Mouse (Mus musculus): Measurements from ENCODE around the gene Amer3. TPM values are rescaled to one million over a fixed set of nuclear protein-coding genes. Genes with fewer than 3 reads are reported as not detected.

Amer3 gene
- polyA plus RNA-seq, 1 experiment from 2014 or later, result 4.8 TPM

DNA sequence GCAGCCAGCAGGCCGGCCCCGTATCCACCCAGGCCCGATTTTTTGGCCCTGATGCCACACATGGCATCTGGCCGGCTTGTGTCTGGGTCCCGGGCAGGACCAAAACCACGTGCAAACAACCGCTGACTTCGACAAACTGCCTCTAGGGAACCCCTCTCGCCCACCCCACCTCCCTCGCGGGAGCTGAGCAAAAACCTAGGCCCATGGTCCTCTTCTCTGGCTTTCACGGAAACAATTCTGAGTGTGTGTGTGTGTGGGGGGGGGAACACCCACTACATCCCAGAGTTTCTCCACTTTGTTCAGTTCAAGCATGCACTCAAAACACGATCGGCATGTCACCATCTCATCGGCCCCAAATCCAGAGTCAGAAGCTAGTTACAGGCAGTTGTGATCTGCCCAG lies 18.6 kb upstream of the Amer3 start, which contains the start of gene Prss40:
Prss40 (minus strand) TSS at position 101 of the 400 bp plus-strand sequence.
- H3K4me3 ChIP-seq (ENCODE audit: low read depth, low read length), result no peak within 1 kb of the TSS
- H3K9ac ChIP-seq (ENCODE audit: low read length), result no peak within 1 kb of the TSS
- no peak within 1 kb of the TSS for H3K4me2 ChIP-seq
- no peaks in the 10 kb centered on the region for H3K36me3 ChIP-seq (ENCODE audit: control insufficient read depth, insufficient read depth, low read length)
- H3K27ac ChIP-seq (ENCODE audit: low read depth, low read length), result no peak within 1 kb of the TSS
- H3K27me3 ChIP-seq (ENCODE audit: control insufficient read depth, insufficient read depth, low read length), result no peaks in the 10 kb centered on the region
- WGBS, result 89% methylated on average over 15 of the region's 15 CpGs
- DNase-seq (ENCODE audit: low spot score, missing footprints) (no peak), ATAC-seq (ENCODE audit: low FRiP score) (no peak)
- no peaks in the 10 kb centered on the region for H3K4me1 ChIP-seq (ENCODE audit: control insufficient read depth, insufficient read depth, low read length)
- no peaks in the 10 kb centered on the region for H3K9me3 ChIP-seq (ENCODE audit: control insufficient read depth, low read length)

DNA sequence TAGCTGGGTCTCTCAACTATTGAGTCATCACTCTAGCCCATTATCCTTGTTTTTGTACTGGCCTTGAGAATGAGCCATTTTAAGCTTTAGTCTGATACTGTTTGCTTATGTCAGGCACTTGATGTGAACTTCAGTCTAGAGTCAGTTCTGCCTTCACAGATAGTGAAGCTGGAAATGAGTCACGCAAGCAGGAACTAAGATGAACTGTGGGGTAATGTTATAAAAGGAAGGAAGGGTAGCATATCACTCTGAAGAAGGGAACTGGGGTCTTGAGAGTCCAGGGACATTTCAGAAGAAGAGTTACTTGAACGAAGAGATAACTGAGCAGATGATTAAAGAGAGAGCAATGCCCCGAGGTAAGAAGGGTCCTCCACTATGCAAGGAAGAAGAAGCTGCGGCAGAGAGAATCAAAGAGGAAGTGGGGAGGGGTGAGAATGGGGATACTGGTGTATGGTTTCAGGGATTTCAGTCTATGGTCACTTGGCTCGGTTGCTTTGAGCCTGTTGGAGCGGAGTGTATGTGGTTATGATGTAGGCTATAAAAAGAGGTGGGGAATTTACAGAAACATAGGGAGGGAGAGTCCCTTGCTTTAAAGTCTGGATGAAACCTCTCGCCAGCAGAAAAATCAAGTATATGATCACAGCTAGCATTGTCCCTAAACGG lies 14.9 kb upstream of the Amer3 start:
- Histone ChIP-seq H3K4me3 (ENCODE audit: low read depth, low read length) (no peak overlapping the region), H3K9me3 (ENCODE audit: control insufficient read depth, low read length) (no peaks in the 10 kb centered on the region), H3K27me3 (ENCODE audit: control insufficient read depth, insufficient read depth, low read length) (no peaks in the 10 kb centered on the region), H3K9ac (ENCODE audit: low read length) (no peak overlapping the region), H3K4me2 (no peak overlapping the region), H3K36me3 (ENCODE audit: control insufficient read depth, insufficient read depth, low read length) (no peaks in the 10 kb centered on the region), H3K27ac (ENCODE audit: low read depth, low read length) (no peak overlapping the region), H3K4me1 (ENCODE audit: control insufficient read depth, insufficient read depth, low read length) (no peaks in the 10 kb centered on the region)
- WGBS, result 83% methylated on average over 8 of the region's 8 CpGs
- no peak for ATAC-seq (ENCODE audit: low FRiP score)
- no peak for DNase-seq (ENCODE audit: low spot score, missing footprints)

GRCm38 (mm10) chr1:34568120-34568519 lies 11.3 kb upstream of the Amer3 start:
- ATAC-seq (ENCODE audit: low FRiP score), result no peak

DNA sequence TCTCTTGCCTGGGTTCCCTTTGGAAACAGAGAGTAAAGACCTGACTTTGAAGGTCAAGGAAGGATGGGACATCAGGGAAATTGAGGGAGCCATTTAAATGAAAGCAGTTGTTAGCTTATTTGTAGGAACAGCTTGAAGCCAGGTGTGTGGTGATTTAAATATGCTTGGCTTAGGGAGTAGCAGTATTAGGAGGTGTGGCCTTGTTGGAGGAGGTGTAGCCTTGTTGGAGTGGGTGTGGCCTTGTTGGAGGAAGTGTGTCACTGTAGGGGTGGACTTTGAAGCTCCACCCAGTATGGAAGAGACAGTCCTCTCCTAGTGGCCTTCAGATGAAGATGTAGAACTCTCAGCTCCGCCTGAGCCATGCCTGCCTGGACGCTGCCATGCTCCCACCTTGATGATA lies 9.6 kb upstream of the Amer3 start:
- Histone ChIP-seq H3K4me2 (no peak overlapping the region), H3K27ac (ENCODE audit: low read depth, low read length) (no peak overlapping the region), H3K4me3 (ENCODE audit: low read depth, low read length) (no peak overlapping the region), H3K4me1 (ENCODE audit: control insufficient read depth, insufficient read depth, low read length) (no peaks in the 10 kb centered on the region), H3K27me3 (ENCODE audit: control insufficient read depth, insufficient read depth, low read length) (no peaks in the 10 kb centered on the region), H3K36me3 (ENCODE audit: control insufficient read depth, insufficient read depth, low read length) (no peaks in the 10 kb centered on the region), H3K9ac (ENCODE audit: low read length) (no peak overlapping the region), H3K9me3 (ENCODE audit: control insufficient read depth, low read length) (no peaks in the 10 kb centered on the region)
- no peak for DNase-seq (ENCODE audit: low spot score, missing footprints)
- no peak for ATAC-seq (ENCODE audit: low FRiP score)
- 83% methylated on average over 2 of the region's 2 CpGs for WGBS

More at GRCm38 (mm10) chr1:34568120-34568519, 11.3 kb upstream of the Amer3 start:
- no peaks in the 10 kb centered on the region for H3K4me1 ChIP-seq (ENCODE audit: control insufficient read depth, insufficient read depth, low read length)
- 98% methylated on average over 2 of the region's 2 CpGs for WGBS
- no peaks in the 10 kb centered on the region for H3K27me3 ChIP-seq (ENCODE audit: control insufficient read depth, insufficient read depth, low read length)
- no peak overlapping the region for H3K9ac ChIP-seq (ENCODE audit: low read length)
- no peak for DNase-seq (ENCODE audit: low spot score, missing footprints)
- no peaks in the 10 kb centered on the region for H3K9me3 ChIP-seq (ENCODE audit: control insufficient read depth, low read length)
- no peak overlapping the region for H3K4me3 ChIP-seq (ENCODE audit: low read depth, low read length)
- no peak overlapping the region for H3K27ac ChIP-seq (ENCODE audit: low read depth, low read length)
- H3K36me3 ChIP-seq (ENCODE audit: control insufficient read depth, insufficient read depth, low read length), result no peaks in the 10 kb centered on the region
- no peak overlapping the region for H3K4me2 ChIP-seq

DNA sequence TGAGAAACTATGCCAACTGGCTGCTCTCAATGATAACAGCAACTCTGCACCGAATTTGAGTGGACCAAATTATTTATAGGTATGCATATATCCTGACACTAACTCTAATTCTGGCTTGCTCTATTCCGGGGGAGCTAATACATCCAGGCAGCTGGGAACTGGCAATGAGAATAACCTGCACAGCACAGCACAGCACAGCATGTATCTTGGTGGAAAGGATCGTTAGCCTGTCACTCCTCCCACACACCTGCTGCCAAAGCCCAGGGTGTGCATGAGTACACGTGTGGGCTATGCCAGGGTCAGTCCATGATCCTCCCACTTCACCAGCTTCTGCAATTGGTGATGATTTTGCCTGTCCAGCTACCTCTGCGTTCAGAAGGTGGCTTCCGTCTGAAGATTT lies 8.0 kb upstream of the Amer3 start:
- Histone ChIP-seq H3K4me1 (ENCODE audit: control insufficient read depth, insufficient read depth, low read length) (no peaks in the 10 kb centered on the region), H3K9ac (ENCODE audit: low read length) (no peak overlapping the region), H3K4me3 (ENCODE audit: low read depth, low read length) (no peak overlapping the region), H3K27ac (ENCODE audit: low read depth, low read length) (no peak overlapping the region), H3K27me3 (ENCODE audit: control insufficient read depth, insufficient read depth, low read length) (no peaks in the 10 kb centered on the region), H3K4me2 (no peak overlapping the region), H3K36me3 (ENCODE audit: control insufficient read depth, insufficient read depth, low read length) (no peaks in the 10 kb centered on the region), H3K9me3 (ENCODE audit: control insufficient read depth, low read length) (no peaks in the 10 kb centered on the region)
- 77% methylated on average over 6 of the region's 6 CpGs for WGBS
- no peak for DNase-seq (ENCODE audit: low spot score, missing footprints)
- no peak for ATAC-seq (ENCODE audit: low FRiP score)

DNA sequence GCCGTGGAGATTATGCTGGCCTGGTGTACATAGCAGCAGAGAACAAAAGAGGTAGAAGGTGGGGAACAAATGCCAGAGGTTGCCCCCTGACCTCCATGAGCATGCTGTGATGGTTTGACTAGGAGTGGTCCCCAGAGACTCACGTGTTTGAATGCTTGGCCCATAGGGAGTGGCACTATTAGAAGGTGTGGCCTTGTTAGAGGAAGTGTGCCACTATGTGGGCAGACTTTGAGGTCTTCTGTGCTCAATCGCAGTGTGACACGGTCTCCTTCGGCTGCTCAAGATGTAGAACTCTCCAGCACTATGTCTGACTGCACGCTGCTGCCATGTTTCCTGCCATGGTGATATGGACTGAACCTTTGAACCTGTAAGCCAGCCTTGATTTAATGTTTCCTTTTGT lies 6.2 kb upstream of the Amer3 start:
- no peaks in the 10 kb centered on the region for H3K9me3 ChIP-seq (ENCODE audit: control insufficient read depth, low read length)
- H3K4me1 ChIP-seq (ENCODE audit: control insufficient read depth, insufficient read depth, low read length), result no peaks in the 10 kb centered on the region
- no peaks in the 10 kb centered on the region for H3K27me3 ChIP-seq (ENCODE audit: control insufficient read depth, insufficient read depth, low read length)
- ATAC-seq (ENCODE audit: low FRiP score) (no peak), DNase-seq (ENCODE audit: low spot score, missing footprints) (no peak)
- H3K36me3 ChIP-seq (ENCODE audit: control insufficient read depth, insufficient read depth, low read length), result no peaks in the 10 kb centered on the region
- no peak overlapping the region for H3K27ac ChIP-seq (ENCODE audit: low read depth, low read length)
- no peak overlapping the region for H3K9ac ChIP-seq (ENCODE audit: low read length)
- H3K4me2 ChIP-seq, result no peak overlapping the region
- H3K4me3 ChIP-seq (ENCODE audit: low read depth, low read length), result no peak overlapping the region
- 82% methylated on average over 6 of the region's 6 CpGs for WGBS

- Histone ChIP-seq H3K4me1 (ENCODE audit: control insufficient read depth, insufficient read depth, low read length) (no peaks in the 10 kb centered on the region), H3K27ac (ENCODE audit: low read depth, low read length) (no peak overlapping the region), H3K4me3 (ENCODE audit: low read depth, low read length) (peak overlapping the region; percentile 31), H3K36me3 (ENCODE audit: control insufficient read depth, insufficient read depth, low read length) (no peaks in the 10 kb centered on the region), H3K9ac (ENCODE audit: low read length) (peak overlapping the region; percentile 62), H3K9me3 (ENCODE audit: control insufficient read depth, low read length) (no peaks in the 10 kb centered on the region), H3K27me3 (ENCODE audit: control insufficient read depth, insufficient read depth, low read length) (peaks cover 8% of the 10 kb centered on the region), H3K4me2 (peak overlapping the region; percentile 60)
- DNase-seq (ENCODE audit: low spot score, missing footprints) (no peak), ATAC-seq (ENCODE audit: low FRiP score) (peak; percentile 64)
- WGBS, result 2% methylated on average over 18 of the region's 18 CpGs
Measured at GRCm38 (mm10) chr1:34579782-34580356, 412 bp downstream of the Amer3 start.

DNA sequence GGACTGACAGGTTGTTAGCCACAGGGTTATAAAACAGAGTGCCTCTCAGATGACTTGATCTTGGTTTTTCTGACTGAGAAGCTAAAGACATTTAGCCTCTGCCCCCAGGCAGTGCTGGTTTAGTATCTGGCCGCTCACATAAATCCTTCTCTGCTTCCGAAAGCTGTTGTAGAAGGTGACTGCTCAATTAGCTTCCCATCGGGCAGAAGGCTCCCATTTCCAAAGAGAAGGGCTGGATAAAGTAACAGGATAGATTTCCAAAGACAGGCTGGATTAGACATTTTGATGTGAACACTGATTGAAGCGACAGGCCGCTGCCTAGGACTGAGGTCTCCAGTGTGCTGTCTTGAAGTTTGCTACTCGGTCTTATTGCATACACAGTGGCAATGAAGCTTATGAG lies 2.8 kb downstream of the Amer3 start:
- H3K36me3 ChIP-seq (ENCODE audit: control insufficient read depth, insufficient read depth, low read length), result no peaks in the 10 kb centered on the region
- no peak overlapping the region for H3K9ac ChIP-seq (ENCODE audit: low read length)
- H3K4me3 ChIP-seq (ENCODE audit: low read depth, low read length), result no peak overlapping the region
- H3K27ac ChIP-seq (ENCODE audit: low read depth, low read length), result no peak overlapping the region
- DNase-seq (ENCODE audit: low spot score, missing footprints) (no peak), ATAC-seq (ENCODE audit: low FRiP score) (no peak)
- H3K4me1 ChIP-seq (ENCODE audit: control insufficient read depth, insufficient read depth, low read length), result no peaks in the 10 kb centered on the region
- no peaks in the 10 kb centered on the region for H3K9me3 ChIP-seq (ENCODE audit: control insufficient read depth, low read length)
- peaks cover 8% of the 10 kb centered on the region for H3K27me3 ChIP-seq (ENCODE audit: control insufficient read depth, insufficient read depth, low read length)
- 78% methylated on average over 6 of the region's 6 CpGs for WGBS
- no peak overlapping the region for H3K4me2 ChIP-seq

DNA sequence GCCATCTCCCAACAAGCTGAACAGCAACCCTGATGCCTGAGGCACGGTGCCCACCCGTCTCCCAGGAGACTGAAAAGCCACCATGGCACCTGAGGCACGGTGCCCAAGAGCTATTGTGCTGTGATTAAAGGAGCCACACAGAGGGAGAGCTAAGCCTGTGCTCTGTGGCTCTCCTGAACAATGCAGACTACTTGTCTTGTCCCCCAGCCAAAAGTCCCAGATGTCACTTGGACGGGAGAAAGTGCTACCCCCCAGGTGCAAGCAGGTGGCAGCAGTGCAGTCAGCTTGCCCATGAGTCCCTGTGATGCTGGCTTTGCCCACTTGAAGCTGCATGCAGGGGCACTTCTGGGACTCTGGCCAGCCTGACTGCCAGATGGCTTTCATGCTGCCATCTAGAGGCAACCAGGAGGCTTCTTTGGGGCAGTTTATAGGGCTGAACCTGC lies 4.4 kb downstream of the Amer3 start:
- no peaks in the 10 kb centered on the region for H3K36me3 ChIP-seq (ENCODE audit: control insufficient read depth, insufficient read depth, low read length)
- no peak overlapping the region for H3K4me3 ChIP-seq (ENCODE audit: low read depth, low read length)
- no peaks in the 10 kb centered on the region for H3K4me1 ChIP-seq (ENCODE audit: control insufficient read depth, insufficient read depth, low read length)
- ATAC-seq (ENCODE audit: low FRiP score), result no peak
- H3K9ac ChIP-seq (ENCODE audit: low read length), result no peak overlapping the region
- H3K9me3 ChIP-seq (ENCODE audit: control insufficient read depth, low read length), result no peaks in the 10 kb centered on the region
- no peak for DNase-seq (ENCODE audit: low spot score, missing footprints)
- WGBS, result 6% methylated on average over 4 of the region's 4 CpGs
- no peak overlapping the region for H3K4me2 ChIP-seq
- H3K27ac ChIP-seq (ENCODE audit: low read depth, low read length), result no peak overlapping the region
- peaks cover 4% of the 10 kb centered on the region; the same call in 1 of the 2 replicates for H3K27me3 ChIP-seq (ENCODE audit: control insufficient read depth, insufficient read depth, low read length)

All from midbrain, embryonic 11.5 days (tissue).